ENCODE assay signal across 10 mouse cellular contexts in genomic region chr4:98040179-98040578, GRCm38 (mm10).
DNase-seq lines count a peak whose midpoint lies in the region; ATAC-seq lines count a peak whose summit lies in the region.
"Had no signal": no experiment of that assay in that cellular context is flagged by ENCODE, and none has a peak within 500 bp of the region (broad histone marks: within the 10 kb centered on the region; RNA-seq: fewer than 3 reads in every experiment).

No protein-coding gene starts in this region.

- peak; percentile 78 for DNase-seq in CD4-positive helper T cell, adult 2 months (ENCODE audit: low read depth, low spot score)
- peak; percentile 80 for DNase-seq in thymus, postnatal 0 days (ENCODE audit: low spot score)
- DNase-seq in retina, postnatal 1 day, result no peak
- no peak for DNase-seq in kidney, adult 11 months
- no peak for DNase-seq in heart, postnatal 4 days
- DNase-seq: adrenal gland, postnatal 36 days; lung, embryonic 14.5 days had no signal

- ATAC-seq in activated CD4-positive, CD25-positive, alpha-beta regulatory T cell, adult 4 months, result peak; percentile 96
- peak; percentile 94 for ATAC-seq in megakaryocyte progenitor cell, adult 5-6 weeks (replicated peaks; ENCODE audit: poor library complexity)
- ATAC-seq: intestine, postnatal 0 days had no signal

Comparison
In these comparisons a context has a peak if more than half of its experiments do, and no peak if none do; other contexts are left out.
1. DNase-seq: peak in CD4-positive helper T cell, adult 2 months (single experiment) and thymus, postnatal 0 days (single experiment); none in retina, postnatal 1 day (single experiment), kidney, adult 11 months (single experiment) and heart, postnatal 4 days (single experiment).